Mouse (Mus musculus): ENCODE results near the gene Pkn3. TPM values are rescaled to one million over a fixed set of nuclear protein-coding genes. Genes with fewer than 3 reads are reported as not detected.

Pkn3 gene
- total RNA-seq, 2 experiments from 2014 or later = 2.9 to 3.6 TPM

DNA sequence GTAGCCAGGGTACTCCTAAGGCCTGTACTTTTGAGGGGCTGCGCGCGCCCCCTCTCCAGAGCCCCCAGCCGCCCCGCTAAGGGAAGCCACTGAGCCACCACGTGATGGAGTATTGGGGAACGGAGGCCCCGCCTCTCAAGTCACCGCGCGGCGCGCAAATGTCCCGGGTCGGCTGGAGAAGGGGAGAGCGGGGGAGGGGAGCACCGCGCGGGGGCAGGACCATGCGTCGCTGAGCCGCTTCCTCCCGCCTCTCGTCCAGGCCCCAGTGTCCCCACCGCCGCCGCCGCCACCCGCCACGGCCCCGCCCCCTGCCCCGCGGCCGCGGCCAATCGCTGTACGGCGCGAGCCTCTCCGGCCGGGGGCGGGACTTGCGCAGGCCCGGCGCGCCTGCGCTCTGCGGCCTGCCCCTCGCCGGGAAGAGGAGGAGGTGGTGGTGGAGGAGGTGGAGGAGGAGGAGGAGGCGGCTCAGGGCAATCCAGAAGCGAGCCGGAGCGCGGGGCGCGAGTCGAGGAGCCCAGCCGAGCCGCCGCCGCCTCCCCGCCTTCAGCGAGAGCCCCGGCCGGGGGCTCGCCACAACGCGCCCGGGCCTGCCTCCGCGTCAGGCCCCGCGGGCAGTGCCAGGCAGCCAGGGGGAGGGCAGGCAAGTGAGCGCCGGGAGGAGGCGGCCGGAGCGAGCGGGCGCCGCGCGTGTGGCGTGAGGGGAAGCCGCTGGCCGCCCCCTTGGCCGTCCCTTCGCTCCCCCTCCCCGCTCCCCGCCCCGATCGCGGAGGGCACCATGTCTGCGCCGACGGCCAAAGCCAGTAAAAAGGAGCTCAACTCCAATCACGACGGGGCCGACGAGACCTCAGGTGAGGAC lies 11.2 kb upstream of the Pkn3 start:
- Histone ChIP-seq H3K27ac (peak overlapping the region; percentile 93), H3K4me3 (peak overlapping the region; percentile 94)
- DNase-seq (ENCODE audit: extremely low spot score in 1 of 2, low spot score in 2 of 2) = peak; percentile 93 to 94
- intact Hi-C loops (cut with DNase I) = loop anchor here (2.0 kb wide), 1 partner anchor 59 kb away; the partner anchor contains the start of gene Zer1
- TF ChIP-seq CTCF (IDR thresholded peaks at IDR 0.05) = no peak

DNA sequence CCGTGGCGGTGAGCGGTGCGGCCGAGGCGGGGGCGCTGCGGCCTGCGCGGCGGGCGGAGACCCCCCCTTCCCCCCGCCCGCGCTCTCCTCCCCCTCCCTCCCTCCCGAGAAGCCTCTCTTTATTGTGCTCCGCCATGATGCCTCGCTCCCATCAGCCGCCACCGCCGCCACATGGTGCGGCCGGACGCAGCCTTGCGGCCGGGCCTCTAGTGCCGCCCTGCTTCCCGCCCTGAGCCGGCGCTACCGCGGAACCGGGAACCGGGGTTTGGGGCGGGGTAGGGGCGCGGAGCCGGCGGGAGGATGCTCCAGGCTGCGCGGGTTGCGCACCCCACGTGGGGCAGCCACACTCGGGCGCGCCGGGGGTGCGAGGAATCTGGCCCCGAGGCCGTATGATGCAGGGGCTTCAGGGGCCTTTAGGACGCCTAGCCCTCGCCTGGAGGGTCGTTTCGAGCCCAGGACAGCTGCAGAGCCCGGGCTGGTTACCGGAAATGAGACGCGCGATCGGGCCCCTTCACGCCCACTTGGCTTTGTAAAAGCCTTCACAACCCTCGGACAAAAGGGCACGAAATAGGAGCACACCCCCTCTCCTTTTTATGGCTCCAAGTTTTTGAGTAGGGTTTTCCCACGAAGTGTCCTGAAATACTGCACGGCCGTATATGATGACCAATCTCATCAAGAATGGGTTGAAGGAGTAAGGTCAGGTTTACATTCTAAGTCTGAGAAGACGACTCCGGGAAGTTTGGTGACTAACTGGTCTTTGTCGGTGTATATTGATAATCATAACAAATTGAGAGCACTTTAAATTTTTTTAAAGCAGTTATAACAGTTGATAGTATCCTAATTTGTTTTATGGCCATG lies 10.2 kb upstream of the Pkn3 start:
- DNase-seq (ENCODE audit: extremely low spot score in 1 of 2, low spot score in 2 of 2) = peak; percentile 37 to 49
- no peak for TF ChIP-seq CTCF (IDR thresholded peaks at IDR 0.05)
- intact Hi-C loops (cut with DNase I) = loop anchor here (2.0 kb wide), 1 partner anchor 58 kb away; the partner anchor contains the start of gene Zer1
- H3K27ac ChIP-seq = peak overlapping the region; percentile 63
- H3K4me3 ChIP-seq = peak overlapping the region; percentile 94

DNA sequence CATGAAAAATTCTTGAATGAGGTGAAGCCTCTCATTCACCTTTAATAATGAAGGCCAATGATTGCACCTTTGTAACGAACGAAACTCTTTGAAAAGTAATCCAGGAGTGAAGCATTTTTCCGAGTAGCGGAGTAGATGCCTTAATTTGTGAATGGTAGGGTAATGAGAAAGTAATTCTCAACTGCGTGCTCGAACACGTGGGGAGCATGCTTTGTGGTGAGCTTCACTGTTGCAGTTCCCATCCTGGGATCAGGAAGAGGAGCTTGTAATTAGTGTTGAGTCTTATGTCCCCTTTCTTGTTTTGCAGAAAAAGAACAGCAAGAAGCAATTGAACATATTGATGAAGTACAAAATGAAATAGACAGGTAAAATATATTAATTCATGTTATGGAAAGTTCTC lies 9.5 kb upstream of the Pkn3 start:
- intact Hi-C loops (cut with DNase I) = loop anchor here (2.0 kb wide), 1 partner anchor 57 kb away; the partner anchor contains the start of gene Zer1
- TF ChIP-seq CTCF (IDR thresholded peaks at IDR 0.05) = no peak
- Histone ChIP-seq H3K27ac (no peak overlapping the region), H3K4me3 (peak overlapping the region; percentile 94)
- DNase-seq (ENCODE audit: extremely low spot score in 1 of 2, low spot score in 2 of 2) = no peak

DNA sequence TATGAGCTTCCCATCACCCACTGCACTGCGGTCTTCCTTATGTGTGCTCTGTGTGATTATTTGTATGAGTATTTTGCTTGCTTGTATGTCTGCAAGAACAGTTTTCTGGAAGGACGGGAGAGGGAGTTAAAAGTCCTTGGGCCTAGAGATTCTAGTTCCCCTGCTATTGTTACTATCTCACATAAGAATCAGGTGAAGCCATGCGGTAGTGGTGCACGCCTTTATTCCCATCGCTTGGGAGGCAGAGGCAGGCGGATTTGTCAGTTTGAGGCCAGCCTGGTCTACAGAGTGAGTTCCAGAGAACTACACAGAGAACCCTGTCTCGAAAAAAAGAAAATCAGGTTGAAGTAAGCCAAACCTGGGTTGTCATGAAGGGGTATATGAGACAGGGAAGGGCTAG lies 4.6 kb upstream of the Pkn3 start:
- H3K4me3 ChIP-seq = no peak overlapping the region
- no peak for TF ChIP-seq CTCF (IDR thresholded peaks at IDR 0.05)
- intact Hi-C loops (cut with DNase I) = no loop called here
- H3K27ac ChIP-seq = no peak overlapping the region
- no peak for DNase-seq (ENCODE audit: extremely low spot score in 1 of 2, low spot score in 2 of 2)

DNA sequence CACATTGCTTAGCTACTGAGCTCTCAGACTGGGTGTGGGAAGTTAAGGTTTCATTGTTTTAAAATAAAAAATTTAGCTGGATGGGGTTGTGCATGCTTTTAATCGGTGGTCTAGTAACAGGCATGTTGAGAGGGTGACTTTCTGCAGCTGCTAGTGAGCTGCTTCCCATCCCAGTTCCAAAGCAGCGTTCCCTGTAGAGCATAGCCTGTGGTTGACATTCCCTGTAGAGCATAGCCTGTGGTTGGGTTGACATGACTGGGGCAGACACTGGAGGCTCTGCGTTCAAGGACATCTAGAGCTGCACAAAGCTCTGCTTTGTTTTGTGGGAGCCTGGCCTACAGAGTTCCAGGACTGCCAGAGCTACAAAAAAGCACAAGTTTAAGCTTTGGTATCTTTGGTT lies 4.2 kb upstream of the Pkn3 start:
- Histone ChIP-seq H3K4me3 (no peak overlapping the region), H3K27ac (no peak overlapping the region)
- intact Hi-C loops (cut with DNase I) = no loop called here
- DNase-seq (ENCODE audit: extremely low spot score in 1 of 2, low spot score in 2 of 2) = no peak
- no peak for TF ChIP-seq CTCF (IDR thresholded peaks at IDR 0.05)

DNA sequence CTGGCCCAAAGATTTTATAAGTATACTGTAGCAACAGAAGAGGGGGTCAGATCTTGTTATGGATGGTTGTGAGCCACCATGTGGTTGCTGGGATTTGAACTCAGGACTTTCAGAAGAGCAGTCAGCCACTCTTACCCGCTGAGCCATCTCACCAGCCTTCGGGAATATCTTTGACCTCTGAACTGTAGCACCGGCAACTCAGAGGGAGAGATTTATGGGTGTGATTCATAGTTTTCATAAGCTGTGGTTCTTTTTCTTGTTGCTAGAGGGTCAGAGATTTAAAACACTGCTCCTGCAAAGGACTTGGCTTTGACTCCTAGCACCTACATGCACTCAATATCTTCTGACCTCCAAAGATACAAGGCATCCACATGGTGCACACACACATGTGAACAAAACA lies 1.9 kb upstream of the Pkn3 start:
- intact Hi-C loops (cut with DNase I) = loop anchor here (2.0 kb wide), 1 partner anchor 21 kb away; no protein-coding TSS in a partner anchor
- no peak for TF ChIP-seq CTCF (IDR thresholded peaks at IDR 0.05)
- H3K4me3 ChIP-seq = no peak overlapping the region
- DNase-seq (ENCODE audit: extremely low spot score in 1 of 2, low spot score in 2 of 2) = no peak
- no peak overlapping the region for H3K27ac ChIP-seq

DNA sequence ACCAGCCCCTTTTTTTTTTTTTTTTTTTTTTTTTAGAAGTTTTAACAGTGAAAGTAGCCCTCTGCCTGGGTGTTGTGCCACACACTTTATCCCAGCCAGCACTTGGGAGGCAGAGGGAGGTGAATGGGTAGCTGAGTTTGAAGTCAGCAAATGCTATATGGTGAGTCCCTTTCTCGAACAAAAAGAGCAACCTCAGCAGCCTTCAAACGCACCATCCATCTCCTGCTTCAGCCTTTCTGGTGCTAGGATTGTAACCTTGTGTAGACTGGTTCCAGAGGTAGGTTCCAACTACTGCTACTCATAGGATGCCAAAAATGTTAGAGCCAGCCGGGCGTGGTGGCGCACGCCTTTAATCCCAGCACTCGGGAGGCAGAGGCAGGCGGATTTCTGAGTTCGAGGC lies 1.0 kb upstream of the Pkn3 start:
- intact Hi-C loops (cut with DNase I) = loop anchor here (2.0 kb wide), 1 partner anchor 20 kb away; no protein-coding TSS in a partner anchor
- TF ChIP-seq CTCF (IDR thresholded peaks at IDR 0.05) = no peak
- no peak for DNase-seq (ENCODE audit: extremely low spot score in 1 of 2, low spot score in 2 of 2)
- Histone ChIP-seq H3K4me3 (no peak overlapping the region), H3K27ac (no peak overlapping the region)

DNA sequence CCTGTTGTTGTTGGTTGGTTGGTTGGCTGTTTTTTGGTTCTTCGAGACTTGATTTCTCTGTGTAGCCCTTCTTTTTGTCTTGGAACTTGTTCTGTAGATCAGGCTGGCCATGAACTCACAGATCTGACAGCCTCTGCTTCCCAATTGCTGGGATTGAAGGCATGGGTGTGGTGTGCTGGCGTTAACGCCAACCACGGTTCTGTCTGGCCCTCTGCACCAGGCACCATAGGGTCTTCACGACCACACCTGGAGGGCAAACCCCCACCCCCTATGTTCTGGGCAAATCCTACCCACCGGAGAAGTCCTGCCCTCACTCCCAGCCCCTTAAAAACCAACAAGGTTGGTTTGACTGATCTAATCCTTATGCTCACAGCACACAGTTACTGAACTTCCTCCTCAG lies 525 bp upstream of the Pkn3 start:
- Histone ChIP-seq H3K4me3 (no peak overlapping the region; the same call in 1 of the 2 replicates), H3K27ac (no peak overlapping the region)
- intact Hi-C loops (cut with DNase I) = loop anchor here (1.0 to 2.0 kb wide), 2 partner anchors 20 to 85 kb away; no protein-coding TSS in a partner anchor
- DNase-seq (ENCODE audit: extremely low spot score in 1 of 2, low spot score in 2 of 2) = no peak
- TF ChIP-seq CTCF (IDR thresholded peaks at IDR 0.05) = no peak

DNA sequence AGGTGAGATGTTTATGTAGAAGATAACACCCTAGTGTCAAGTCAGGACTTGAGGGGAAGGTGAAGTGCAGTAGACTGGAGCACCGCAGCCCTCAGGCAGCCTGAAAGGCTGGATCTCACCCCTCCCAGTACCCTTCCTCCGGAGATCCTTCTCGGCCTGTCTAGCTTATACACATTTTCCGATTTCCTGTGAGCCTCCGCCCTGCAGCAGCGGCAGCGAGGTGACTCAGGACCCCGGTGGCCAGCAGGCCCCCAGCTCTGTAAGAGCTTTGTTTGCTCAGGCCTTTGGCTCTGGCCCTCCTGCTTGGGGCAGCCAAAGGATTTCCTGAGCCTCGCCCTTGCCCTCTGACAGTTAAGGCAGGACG lies 847 bp downstream of the Pkn3 start:
- intact Hi-C loops (cut with DNase I) = no loop called here
- no peak for TF ChIP-seq CTCF (IDR thresholded peaks at IDR 0.05)
- Histone ChIP-seq H3K27ac (peak overlapping the region; percentile 53; the same call in 1 of the 2 replicates), H3K4me3 (no peak overlapping the region; the same call in 1 of the 2 replicates)
- no peak for DNase-seq (ENCODE audit: extremely low spot score in 1 of 2, low spot score in 2 of 2)

DNA sequence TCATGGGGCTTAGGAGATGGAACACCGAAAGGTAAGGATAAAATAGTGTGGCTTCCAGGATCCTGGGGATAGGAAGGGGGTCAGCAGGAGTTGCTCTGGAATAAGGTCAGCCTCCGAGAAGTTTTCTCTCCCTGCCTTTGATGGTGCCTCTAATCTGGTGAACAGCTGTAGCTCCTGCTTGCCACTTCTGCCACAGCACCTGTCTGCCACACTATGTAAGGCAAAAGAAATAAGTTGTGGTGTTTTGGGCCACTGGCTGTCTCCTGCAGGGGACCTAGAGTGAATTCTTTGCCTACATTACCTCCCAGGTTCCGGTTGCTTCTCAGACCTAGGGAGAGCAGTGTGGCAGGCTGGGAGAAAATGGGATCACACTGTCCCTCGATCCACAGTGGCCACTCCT lies 1.3 kb downstream of the Pkn3 start:
- Histone ChIP-seq H3K4me3 (no peak overlapping the region), H3K27ac (peak overlapping the region; percentile 15; the same call in 1 of the 2 replicates)
- intact Hi-C loops (cut with DNase I) = no loop called here
- TF ChIP-seq CTCF (IDR thresholded peaks at IDR 0.05) = no peak
- DNase-seq (ENCODE audit: extremely low spot score in 1 of 2, low spot score in 2 of 2) = no peak

DNA sequence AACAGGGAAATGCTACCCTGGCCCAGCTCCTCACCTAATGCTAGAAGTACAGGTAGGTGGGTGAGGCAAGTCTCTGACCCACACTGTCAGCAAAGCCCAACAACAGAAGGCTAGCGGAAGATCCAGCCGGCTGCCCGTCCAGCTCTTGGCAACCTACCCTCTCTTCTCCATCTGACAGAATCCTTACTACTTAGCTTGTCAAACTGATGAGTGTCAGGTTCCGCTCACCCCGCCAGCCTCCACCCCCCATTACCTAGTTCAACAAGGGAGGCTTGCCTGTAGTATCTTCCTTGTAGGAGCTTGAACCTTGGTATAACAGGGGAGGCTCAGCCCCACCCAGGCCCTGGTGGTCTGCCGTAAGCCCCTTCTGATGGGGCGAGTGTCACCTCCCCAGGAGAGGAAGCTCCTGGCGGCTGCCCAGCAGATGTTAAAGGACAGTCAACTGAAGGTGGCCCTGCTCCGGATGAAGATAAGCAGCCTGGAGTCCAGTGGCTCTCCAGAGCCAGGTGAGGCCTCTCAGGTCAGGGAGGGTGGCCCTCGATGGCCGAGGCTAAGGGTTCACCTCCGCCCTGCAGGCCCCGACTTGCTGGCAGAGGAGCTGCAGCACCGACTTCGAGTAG lies 2.8 kb downstream of the Pkn3 start:
- DNase-seq (ENCODE audit: extremely low spot score in 1 of 2, low spot score in 2 of 2) = no peak
- intact Hi-C loops (cut with DNase I) = no loop called here
- H3K27ac ChIP-seq = no peak overlapping the region
- no peak for TF ChIP-seq CTCF (IDR thresholded peaks at IDR 0.05)
- no peak overlapping the region for H3K4me3 ChIP-seq
